Mouse (Mus musculus) liver, postnatal 0 days (tissue): ENCODE results near the gene Ccnd2. TPM values are rescaled to one million over a fixed set of nuclear protein-coding genes. Genes with fewer than 3 reads are reported as not detected.

ENCODE experiments used
- ATAC-seq: fragments of 200-750 bp; cut with Nextera tagmentation; 2 replicates; pipeline ENCODE4 v1.8.0; 2017; ENCODE audit warnings: mild to moderate bottlenecking, moderate library complexity
- DNase-seq: peaks from one replicate; pipeline ENCODE4 v3.0.0-alpha.2; 2016
- H3K27ac ChIP-seq: fragments of 300-500 bp; sonication (generic); 2 replicates; pipeline ENCODE4 v1.5.1; 2014; ENCODE audit warnings: antibody characterized with exemption, moderate library complexity, mild to moderate bottlenecking, low read depth
- H3K27me3 ChIP-seq: fragments of 300-500 bp; sonication (generic); 2 replicates; pipeline ENCODE4 v1.6.1; 2014; ENCODE audit warnings: low read length, control low read depth, mixed read lengths; ENCODE audit not compliant: insufficient read depth
- H3K36me3 ChIP-seq: fragments of 300-500 bp; sonication (generic); replicated peaks from 2 replicates; pipeline ENCODE4 v1.6.1; 2014; ENCODE audit warnings: mild to moderate bottlenecking, control low read depth, low read length, moderate library complexity, mixed read lengths; ENCODE audit not compliant: insufficient read depth
- H3K4me1 ChIP-seq: fragments of 300-500 bp; sonication (generic); 2 replicates; pipeline ENCODE4 v1.6.1; 2014; ENCODE audit warnings: antibody characterized with exemption, mild to moderate bottlenecking, control low read depth; ENCODE audit not compliant: insufficient read depth
- H3K4me2 ChIP-seq: fragments of 300-500 bp; sonication (generic); 2 replicates; pipeline ENCODE4 v1.6.1; 2014; ENCODE audit warnings: low read depth, mild to moderate bottlenecking, low read length, moderate library complexity, mixed read lengths
- H3K4me3 ChIP-seq: fragments of 300-500 bp; sonication (generic); 2 replicates; pipeline ENCODE4 v1.5.1; 2014; ENCODE audit warnings: low read depth, low read length
- H3K9ac ChIP-seq: fragments of 300-500 bp; sonication (generic); replicated peaks from 2 replicates; pipeline ENCODE4 v1.6.1; 2014; ENCODE audit warnings: mild to moderate bottlenecking, moderate library complexity
- H3K9me3 ChIP-seq: fragments of 300-500 bp; sonication (generic); 2 replicates; pipeline ENCODE4 v1.6.1; 2016; ENCODE audit warnings: mild to moderate bottlenecking, control low read depth, low read length, mixed read lengths
- CTCF ChIP-seq: sonication (generic); IDR thresholded peaks from 2 replicates; pipeline ENCODE4 v1.5.1; 2016; ENCODE audit warnings: antibody characterized with exemption, low read depth
- EP300 ChIP-seq: IDR thresholded peaks from 2 replicates; pipeline ENCODE4 v1.6.1; 2016; ENCODE audit warnings: antibody characterized with exemption, low read depth, mild to moderate bottlenecking
- WGBS: fragments of 180-500 bp; shearing (Covaris S2); extraction: QIAGEN DNeasy Blood & Tissue Kit; methylation state at CpG from one replicate; pipeline ENCODE4 v1.1.7; 2014; ENCODE audit not compliant: insufficient replicate concordance; 5-methylcytosine and 5-hydroxymethylcytosine counted together
- polyA plus RNA-seq: library from polyadenylated mRNA; unstranded; fragments of >200 nt; fragmentation: Nextera tagmentation; extraction: Ambion mirVana; gene quantifications from 2 replicates; pipeline ENCODE4 v1.2.1, GENCODE M21; 2015

The Ccnd2 gene
- polyA plus RNA-seq, 1 experiment from 2014 or later: 38.4 TPM

GRCm38 (mm10) chr6:127106726-127107125 is 45.3 kb downstream of the Ccnd2 start:
- Histone ChIP-seq H3K4me1 (peaks cover 6% of the 10 kb centered on the region; the same call in 1 of the 2 replicates), H3K4me3 (no peak overlapping the region), H3K9me3 (no peaks in the 10 kb centered on the region), H3K27me3 (no peaks in the 10 kb centered on the region), H3K27ac (no peak overlapping the region), H3K9ac (no peak overlapping the region), H3K4me2 (no peak overlapping the region), H3K36me3 (no peaks in the 10 kb centered on the region)
- no peak for DNase-seq
- no peak for ATAC-seq
- no peak for TF ChIP-seq EP300
- no peak for TF ChIP-seq CTCF
- 68% methylated on average over 5 of the region's 5 CpGs for WGBS

DNA sequence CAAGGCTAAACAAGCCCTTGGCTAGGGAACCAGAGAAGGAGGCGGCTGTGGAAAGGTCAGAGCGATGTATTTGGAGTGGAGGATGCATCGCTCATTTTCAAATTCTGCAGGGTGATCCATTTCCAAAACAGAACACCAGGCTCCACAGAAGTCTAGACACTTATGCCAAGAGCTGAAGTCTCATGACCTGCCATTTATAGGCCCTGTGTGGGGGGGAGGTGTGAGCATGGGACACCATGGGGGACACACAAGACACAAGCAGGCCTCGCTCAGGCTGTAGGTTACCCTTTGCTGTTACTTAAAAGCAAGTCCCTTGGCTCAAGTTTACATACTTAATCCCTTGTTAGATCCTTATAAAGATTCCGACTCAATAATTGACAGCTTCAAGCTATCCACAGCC is 45.8 kb downstream of the Ccnd2 start:
- WGBS: 86% methylated on average over 5 of the region's 5 CpGs
- no peak overlapping the region for H3K4me3 ChIP-seq
- H3K4me2 ChIP-seq: no peak overlapping the region
- H3K9me3 ChIP-seq: no peaks in the 10 kb centered on the region
- peaks cover 6% of the 10 kb centered on the region; the same call in 1 of the 2 replicates for H3K4me1 ChIP-seq
- TF ChIP-seq EP300 (no peak), CTCF (no peak)
- no peak overlapping the region for H3K27ac ChIP-seq
- no peak overlapping the region for H3K9ac ChIP-seq
- DNase-seq: no peak
- ATAC-seq: no peak
- no peaks in the 10 kb centered on the region for H3K36me3 ChIP-seq
- no peaks in the 10 kb centered on the region for H3K27me3 ChIP-seq

- ATAC-seq (no peak), DNase-seq (peak; percentile 55)
- H3K27ac ChIP-seq: no peak overlapping the region
- no peaks in the 10 kb centered on the region for H3K9me3 ChIP-seq
- H3K27me3 ChIP-seq: no peaks in the 10 kb centered on the region
- no peak overlapping the region for H3K4me2 ChIP-seq
- H3K36me3 ChIP-seq: no peaks in the 10 kb centered on the region
- 64% methylated on average over 6 of the region's 6 CpGs for WGBS
- H3K4me1 ChIP-seq: peaks cover 6% of the 10 kb centered on the region; the same call in 1 of the 2 replicates
- H3K9ac ChIP-seq: no peak overlapping the region
- TF ChIP-seq EP300 (no peak), CTCF (peak; percentile 69)
- no peak overlapping the region for H3K4me3 ChIP-seq
These were observed 46.9 kb downstream of the Ccnd2 start for GRCm38 (mm10) chr6:127105107-127105506.

GRCm38 (mm10) chr6:127104396-127105029 is 47.5 kb downstream of the Ccnd2 start:
- no peak for ATAC-seq

GRCm38 (mm10) chr6:127103506-127104275 is 48.3 kb downstream of the Ccnd2 start:
- H3K4me3 ChIP-seq: no peak overlapping the region
- TF ChIP-seq EP300 (no peak), CTCF (no peak)
- no peaks in the 10 kb centered on the region for H3K9me3 ChIP-seq
- peaks cover 2% of the 10 kb centered on the region; the same call in 1 of the 2 replicates for H3K4me1 ChIP-seq
- DNase-seq (no peak), ATAC-seq (no peak)
- no peak overlapping the region for H3K4me2 ChIP-seq
- no peak overlapping the region for H3K9ac ChIP-seq
- H3K27me3 ChIP-seq: no peaks in the 10 kb centered on the region
- no peaks in the 10 kb centered on the region for H3K36me3 ChIP-seq
- 84% methylated on average over 6 of the region's 6 CpGs for WGBS
- H3K27ac ChIP-seq: no peak overlapping the region

More at GRCm38 (mm10) chr6:127104396-127105029, 47.5 kb downstream of the Ccnd2 start:
- no peaks in the 10 kb centered on the region for H3K9me3 ChIP-seq
- H3K4me2 ChIP-seq: no peak overlapping the region
- H3K27ac ChIP-seq: no peak overlapping the region
- no peak overlapping the region for H3K9ac ChIP-seq
- WGBS: 69% methylated on average over 7 of the region's 7 CpGs
- DNase-seq: no peak
- no peaks in the 10 kb centered on the region for H3K36me3 ChIP-seq
- H3K27me3 ChIP-seq: no peaks in the 10 kb centered on the region
- H3K4me1 ChIP-seq: peaks cover 6% of the 10 kb centered on the region; the same call in 1 of the 2 replicates
- no peak for TF ChIP-seq CTCF
- TF ChIP-seq EP300: no peak
- H3K4me3 ChIP-seq: no peak overlapping the region

DNA sequence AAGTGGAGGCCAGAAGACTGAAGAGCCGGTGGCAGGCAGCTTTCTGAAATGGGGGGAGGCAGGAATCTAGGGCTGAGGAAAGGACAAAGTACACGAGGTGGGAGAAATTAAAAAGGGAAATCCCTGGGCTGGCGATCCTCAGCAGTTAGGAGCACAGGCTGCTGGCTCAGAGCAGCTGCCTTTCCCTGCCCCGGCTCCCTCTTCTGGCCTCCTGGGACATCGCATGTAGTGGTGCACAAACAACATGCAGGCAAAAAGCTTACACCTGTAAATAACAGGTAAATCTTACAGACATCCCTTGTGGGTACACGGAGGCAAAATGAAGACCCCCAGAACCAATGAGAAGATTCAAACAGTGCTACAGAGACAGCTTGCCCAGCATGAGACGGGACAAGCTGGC is 57.4 kb downstream of the Ccnd2 start:
- no peak overlapping the region for H3K4me2 ChIP-seq
- H3K9me3 ChIP-seq: no peaks in the 10 kb centered on the region
- no peak overlapping the region for H3K4me3 ChIP-seq
- TF ChIP-seq EP300 (no peak), CTCF (peak; percentile 49)
- no peak for ATAC-seq
- no peak overlapping the region for H3K27ac ChIP-seq
- no peak for DNase-seq
- H3K27me3 ChIP-seq: no peaks in the 10 kb centered on the region
- H3K9ac ChIP-seq: no peak overlapping the region
- H3K4me1 ChIP-seq: no peaks in the 10 kb centered on the region
- 63% methylated on average over 7 of the region's 7 CpGs for WGBS
- peaks cover 7% of the 10 kb centered on the region; the same call in 1 of the 2 replicates for H3K36me3 ChIP-seq
